Mouse (Mus musculus) liver, embryonic 14.5 days (tissue): ENCODE data around the gene Sorcs1. TPM values are rescaled to one million over a fixed set of nuclear protein-coding genes. Genes with fewer than 3 reads are reported as not detected.

Experiments used
- ATAC-seq: fragments of 200-750 bp; cut with Nextera tagmentation; 2 replicates; pipeline ENCODE4 v1.8.0; 2017; ENCODE audit warnings: moderate number of reproducible peaks, mild to moderate bottlenecking, moderate library complexity; ENCODE audit not compliant: insufficient read depth
- DNase-seq, 3 experiments: peaks; one replicate each; pipeline ENCODE4 v3.0.0-alpha.2; 2012 to 2013; ENCODE audit warnings: low read depth in 3 of 3, low spot score in 3 of 3
- H3K27ac ChIP-seq: fragments of 300-500 bp; sonication (generic); 2 replicates; pipeline ENCODE4 v1.5.1; 2014; ENCODE audit warnings: moderate library complexity, mild to moderate bottlenecking, control low read depth, inconsistent platforms
- H3K27me3 ChIP-seq: fragments of 300-500 bp; sonication (generic); 2 replicates; pipeline ENCODE4 v1.6.1; 2014; ENCODE audit warnings: mild to moderate bottlenecking, low read length, moderate library complexity; ENCODE audit not compliant: control insufficient read depth, insufficient read depth
- H3K36me3 ChIP-seq: fragments of 300-500 bp; sonication (generic); replicated peaks from 2 replicates; pipeline ENCODE4 v1.6.1; 2014; ENCODE audit warnings: low read depth; ENCODE audit not compliant: control insufficient read depth, insufficient read depth
- H3K4me1 ChIP-seq, 2 experiments: fragments of 200-500 bp in 1 of 2; fragments of 300-500 bp in 1 of 2; sonication (generic) in 1 of 2; replicated peaks; 2 replicates each; pipeline ENCODE4 v1.6.1; 2012 to 2014; ENCODE audit warnings: antibody characterized with exemption in 1 of 2, inconsistent platforms in 1 of 2, low read length in 1 of 2; ENCODE audit not compliant: control insufficient read depth in 2 of 2, insufficient read depth in 2 of 2
- H3K4me2 ChIP-seq: fragments of 300-500 bp; sonication (generic); 2 replicates; pipeline ENCODE4 v1.6.1; 2014; ENCODE audit warnings: low read depth, mild to moderate bottlenecking, control low read depth, moderate library complexity
- H3K4me3 ChIP-seq, 2 experiments: fragments of 200-500 bp in 1 of 2; fragments of 300-500 bp in 1 of 2; sonication (generic) in 1 of 2; 2 replicates each; pipeline ENCODE4 v1.5.1; 2012 to 2014; ENCODE audit warnings: low read depth in 2 of 2, low read length in 2 of 2, mild to moderate bottlenecking in 2 of 2, control low read depth in 1 of 2, inconsistent platforms in 1 of 2, moderate library complexity in 1 of 2; ENCODE audit not compliant: insufficient read depth in 1 of 2
- H3K9ac ChIP-seq: fragments of 300-500 bp; sonication (generic); replicated peaks from 2 replicates; pipeline ENCODE4 v1.6.1; 2014; ENCODE audit warnings: mild to moderate bottlenecking, control low read depth, moderate library complexity
- H3K9me3 ChIP-seq: fragments of 300-500 bp; sonication (generic); 2 replicates; pipeline ENCODE4 v1.6.1; 2016; ENCODE audit warnings: low read length, mixed read lengths; ENCODE audit not compliant: control insufficient read depth
- CTCF ChIP-seq: IDR thresholded peaks from 2 replicates; pipeline ENCODE4 v1.5.1; 2016; ENCODE audit warnings: antibody characterized with exemption, low read depth, control low read depth
- EP300 ChIP-seq: IDR thresholded peaks from 2 replicates; pipeline ENCODE4 v1.6.1; 2016; ENCODE audit warnings: antibody characterized with exemption, low read depth
- WGBS: fragments of 180-500 bp; shearing (Covaris S2); extraction: QIAGEN DNeasy Blood & Tissue Kit; methylation state at CpG from one replicate; pipeline ENCODE4 v1.1.7; 2014; ENCODE audit not compliant: insufficient replicate concordance; 5-methylcytosine and 5-hydroxymethylcytosine counted together
- polyA plus RNA-seq, 2 experiments: library from polyadenylated mRNA; depleted of rRNA in 1 of 2; stranded (reverse) in 1 of 2; unstranded in 1 of 2; fragments of >200 nt; fragmentation: Nextera tagmentation in 1 of 2; extraction: Ambion mirVana in 1 of 2; gene quantifications; 2 replicates each; pipeline versions ENCODE4 v1.2.1 to v1.2.3; 2012 to 2014

Gene Sorcs1
- polyA plus RNA-seq, 2 experiments, result 0.13 to 0.28 TPM

- Histone ChIP-seq H3K27me3 (no peaks in the 10 kb centered on the region), H3K4me2 (no peak overlapping the region), H3K9ac (no peak overlapping the region), H3K36me3 (no peaks in the 10 kb centered on the region), H3K27ac (no peak overlapping the region), H3K9me3 (no peaks in the 10 kb centered on the region), H3K4me1 (no peaks in the 10 kb centered on the region), H3K4me3 (no peak overlapping the region)
- TF ChIP-seq EP300, result no peak
- TF ChIP-seq CTCF, result no peak
- WGBS, result 58% methylated on average over 3 of the region's 3 CpGs
- ATAC-seq, result no peak
- DNase-seq, result no peak
Measured at GRCm38 (mm10) chr19:50410561-50410960, 267.9 kb downstream of the Sorcs1 start.

GRCm38 (mm10) chr19:50398341-50398740, 280.1 kb downstream of the Sorcs1 start:
- Histone ChIP-seq H3K27me3 (no peaks in the 10 kb centered on the region), H3K4me1 (no peaks in the 10 kb centered on the region), H3K36me3 (no peaks in the 10 kb centered on the region), H3K4me3 (no peak overlapping the region), H3K9me3 (no peaks in the 10 kb centered on the region), H3K27ac (no peak overlapping the region), H3K9ac (no peak overlapping the region), H3K4me2 (no peak overlapping the region)
- WGBS, result 70% methylated on average over 2 of the region's 2 CpGs
- TF ChIP-seq EP300 (no peak), CTCF (no peak)
- no peak for DNase-seq
- no peak for ATAC-seq

DNA sequence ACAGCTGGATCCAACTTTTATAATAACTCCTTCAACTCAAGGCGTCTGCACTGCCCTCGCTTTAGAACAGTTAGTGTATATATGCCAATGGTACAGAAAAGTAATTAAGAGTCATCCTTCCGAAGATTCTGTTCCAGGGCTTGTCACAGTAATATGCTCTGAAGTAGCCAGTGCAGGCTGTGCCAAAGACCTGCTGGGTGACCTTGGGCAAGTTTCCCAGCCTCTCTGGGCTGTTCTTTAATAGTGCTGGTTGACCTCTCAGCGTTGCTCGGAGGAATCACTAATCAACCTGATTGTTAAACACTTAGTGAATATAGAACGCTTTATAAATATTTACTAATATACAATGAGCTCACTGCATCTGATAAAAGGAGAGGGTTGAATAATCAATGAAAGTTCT, 282.7 kb downstream of the Sorcs1 start:
- ATAC-seq (no peak), DNase-seq (no peak)
- Histone ChIP-seq H3K4me3 (no peak overlapping the region), H3K9ac (no peak overlapping the region), H3K27me3 (no peaks in the 10 kb centered on the region), H3K36me3 (no peaks in the 10 kb centered on the region), H3K4me1 (no peaks in the 10 kb centered on the region), H3K27ac (no peak overlapping the region), H3K4me2 (no peak overlapping the region), H3K9me3 (no peaks in the 10 kb centered on the region)
- TF ChIP-seq EP300 (no peak), CTCF (no peak)
- 72% methylated on average over 6 of the region's 6 CpGs for WGBS

DNA sequence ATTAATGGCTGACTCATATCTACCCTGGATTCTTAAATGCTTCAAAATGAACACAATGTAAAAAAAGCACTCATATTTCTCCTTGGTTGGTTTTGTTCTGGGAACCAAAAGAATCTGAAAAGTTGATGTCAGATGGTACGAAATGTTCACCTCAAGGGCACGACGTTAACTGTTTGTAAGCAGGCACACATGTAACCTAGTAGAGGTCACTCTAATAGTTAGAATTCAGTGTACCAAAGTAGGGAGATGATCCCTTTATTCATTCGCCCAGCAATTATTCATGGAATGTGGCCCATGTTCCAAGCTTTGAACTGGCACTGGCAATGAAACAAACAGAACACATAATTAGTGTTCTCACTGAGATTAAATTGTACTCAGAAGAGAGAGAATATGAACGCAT, 284.3 kb downstream of the Sorcs1 start:
- WGBS, result 66% methylated on average over 5 of the region's 5 CpGs
- no peak for ATAC-seq
- no peak for TF ChIP-seq CTCF
- no peak for TF ChIP-seq EP300

DNA sequence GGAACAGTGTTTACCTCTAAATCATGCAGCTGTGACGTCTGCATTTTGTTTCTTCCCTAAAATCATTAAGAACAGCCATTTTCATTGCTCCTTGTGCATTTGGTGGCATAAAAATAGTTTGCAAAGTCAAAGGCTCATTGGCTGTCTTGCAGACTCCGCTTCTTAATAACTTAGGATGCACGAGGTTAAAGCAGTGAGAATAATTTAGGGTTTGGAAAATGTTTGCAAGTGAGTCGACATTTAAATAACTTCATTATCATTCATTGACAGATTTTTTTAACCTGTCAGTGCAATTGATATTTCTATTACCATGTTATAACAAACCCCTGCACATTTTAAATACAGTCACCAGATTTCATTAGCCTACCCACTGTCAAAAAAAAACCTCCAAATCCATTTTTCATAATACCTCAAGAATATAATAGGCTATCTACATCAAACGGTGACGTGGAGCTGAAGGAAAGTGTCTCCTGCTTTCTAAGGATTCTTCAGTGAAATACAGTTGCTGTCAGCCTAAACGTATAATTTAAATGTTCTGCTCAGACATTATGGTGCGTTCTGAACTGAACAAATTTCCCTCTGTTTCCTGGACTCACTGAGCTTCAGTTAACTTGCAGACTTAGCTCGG, 288.4 kb downstream of the Sorcs1 start:
- no peak for DNase-seq
- H3K27ac ChIP-seq, result no peak overlapping the region
- no peak overlapping the region for H3K4me2 ChIP-seq
- H3K36me3 ChIP-seq, result no peaks in the 10 kb centered on the region
- H3K9ac ChIP-seq, result no peak overlapping the region
- H3K4me3 ChIP-seq, result no peak overlapping the region
- H3K27me3 ChIP-seq, result no peaks in the 10 kb centered on the region
- H3K4me1 ChIP-seq, result no peaks in the 10 kb centered on the region
- H3K9me3 ChIP-seq, result peaks cover 3% of the 10 kb centered on the region
- no peak for TF ChIP-seq EP300
- no peak for TF ChIP-seq CTCF
- ATAC-seq, result no peak
- 58% methylated on average over 9 of the region's 9 CpGs for WGBS

More for the DNA sequence above, 284.3 kb downstream of the Sorcs1 start:
- no peaks in the 10 kb centered on the region for H3K27me3 ChIP-seq
- H3K27ac ChIP-seq, result no peak overlapping the region
- H3K4me3 ChIP-seq, result no peak overlapping the region
- no peak overlapping the region for H3K4me2 ChIP-seq
- no peaks in the 10 kb centered on the region for H3K9me3 ChIP-seq
- H3K36me3 ChIP-seq, result no peaks in the 10 kb centered on the region
- H3K9ac ChIP-seq, result no peak overlapping the region
- no peaks in the 10 kb centered on the region for H3K4me1 ChIP-seq
- no peak for DNase-seq
